Mouse (Mus musculus) lung, postnatal 25 days (tissue): ENCODE results near the gene Map3k6.

Source experiments
- DNase-seq: peaks from one replicate; pipeline ENCODE4 v3.0.0; 2022; ENCODE audit warnings: low spot score

Map3k6 gene

DNA sequence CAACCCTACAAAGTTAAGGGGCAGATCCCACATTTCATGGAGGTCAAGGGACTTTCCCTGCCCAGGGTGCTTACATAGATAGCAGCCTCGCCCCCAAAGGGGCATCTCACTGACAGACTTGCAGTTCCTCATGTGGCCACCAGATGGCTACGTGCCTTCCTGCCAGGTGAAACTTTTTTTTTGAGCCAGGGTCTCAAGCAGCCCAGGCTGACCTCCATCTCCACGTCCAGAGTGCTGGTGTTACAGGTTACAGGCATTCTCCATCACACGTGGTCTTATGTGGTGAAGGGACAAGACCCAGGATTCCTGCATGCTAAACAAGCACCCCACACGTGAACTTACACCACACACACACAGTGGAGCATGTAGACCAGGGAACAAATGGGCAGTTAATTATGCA is 23.0 kb upstream of the Map3k6 start:
- peak; percentile 43 for DNase-seq

GRCm38 (mm10) chr4:133218745-133219144 is 21.9 kb upstream of the Map3k6 start:
- DNase-seq, result no peak

GRCm38 (mm10) chr4:133220656-133221055 is 20.0 kb upstream of the Map3k6 start:
- no peak for DNase-seq

DNA sequence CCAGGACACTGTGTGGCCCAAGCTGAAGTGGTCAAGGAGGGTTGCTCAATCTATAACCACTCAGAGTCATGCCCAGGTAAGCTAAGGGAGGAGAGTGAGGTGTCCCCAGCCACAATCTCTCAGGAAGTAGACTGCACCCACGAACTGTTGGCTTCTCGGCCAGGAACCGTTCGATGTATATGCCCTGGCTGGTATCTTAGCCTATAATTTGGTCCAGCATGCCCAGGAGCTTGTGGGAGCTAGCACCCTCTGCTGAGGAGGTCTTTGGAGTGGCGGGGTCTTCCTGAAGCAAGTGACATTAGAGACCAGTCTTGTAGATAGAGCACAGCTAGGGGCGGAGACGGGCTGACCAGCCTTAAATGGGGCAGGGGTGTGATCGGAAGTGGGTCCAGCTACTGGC is 18.9 kb upstream of the Map3k6 start:
- DNase-seq, result no peak

- DNase-seq, result no peak
These were observed 16.7 kb upstream of the Map3k6 start for GRCm38 (mm10) chr4:133223875-133224274.

DNA sequence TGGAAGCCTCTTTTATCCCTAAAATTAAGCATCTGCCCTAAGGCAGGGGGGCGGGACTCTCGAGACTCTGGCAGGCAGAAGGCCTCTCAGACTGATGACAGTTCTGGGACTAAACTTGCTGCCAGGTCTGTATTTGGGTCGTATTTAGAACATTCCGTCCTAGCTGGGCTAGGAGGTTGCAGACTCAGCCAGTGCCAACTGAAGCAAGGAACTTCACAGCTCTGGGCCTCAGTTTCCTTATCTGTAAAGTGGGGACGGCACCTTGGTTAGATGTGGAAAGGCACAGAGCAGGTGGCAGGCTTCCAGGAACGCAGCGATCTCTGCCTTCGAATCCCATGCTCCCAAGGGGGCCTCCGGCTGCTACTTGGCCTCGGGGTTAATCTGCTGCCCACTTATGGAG is 14.5 kb upstream of the Map3k6 start:
- peak; percentile 58 for DNase-seq

DNA sequence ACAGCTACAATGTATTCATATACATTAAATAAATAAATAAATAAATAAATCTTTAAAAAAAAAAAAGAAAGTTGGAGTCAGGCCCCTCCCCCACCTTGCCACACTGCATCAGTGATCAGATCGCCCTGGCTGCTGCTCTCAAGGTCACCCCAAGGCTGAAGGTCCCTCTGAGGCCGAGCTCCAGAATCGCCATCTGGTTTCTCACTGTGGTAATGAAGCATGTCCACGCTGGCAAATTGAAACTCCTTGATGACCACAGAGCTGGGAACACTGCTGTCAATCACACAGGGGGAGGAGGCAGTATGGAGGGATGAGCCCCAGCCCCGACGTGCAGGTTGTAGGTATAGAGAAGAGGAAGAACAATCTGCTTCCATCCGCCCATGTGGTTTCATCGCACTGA is 13.0 kb upstream of the Map3k6 start:
- DNase-seq, result no peak

GRCm38 (mm10) chr4:133229582-133229981 is 11.0 kb upstream of the Map3k6 start:
- no peak for DNase-seq

- DNase-seq, result peak; percentile 76
These were observed 7.2 kb upstream of the Map3k6 start for GRCm38 (mm10) chr4:133233285-133233976.

DNA sequence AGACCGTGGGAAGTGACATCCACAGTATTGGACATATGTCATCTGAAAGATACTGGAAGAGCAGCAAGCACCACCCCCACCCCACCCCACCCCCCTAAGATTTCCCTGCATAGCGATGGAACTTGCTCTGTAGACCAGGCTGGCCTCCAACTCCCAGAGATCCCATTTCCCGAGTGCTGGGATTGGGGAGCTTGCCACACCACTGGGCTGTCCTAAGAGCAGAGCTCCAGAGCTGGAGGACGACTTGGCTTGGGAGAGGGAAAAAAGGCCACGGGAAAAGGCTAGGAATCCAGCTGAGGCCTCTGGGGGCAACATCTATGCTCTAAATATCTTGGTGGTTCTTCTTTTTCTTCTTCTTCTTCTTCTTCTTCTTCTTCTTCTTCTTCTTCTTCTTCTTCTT is 5.8 kb upstream of the Map3k6 start:
- no peak for DNase-seq

- DNase-seq, result no peak
These were observed 5.2 kb upstream of the Map3k6 start for GRCm38 (mm10) chr4:133235415-133235814.

- no peak for DNase-seq
These were observed 2.7 kb upstream of the Map3k6 start for GRCm38 (mm10) chr4:133237911-133238310.

GRCm38 (mm10) chr4:133240934-133241908 is 603 bp downstream of the Map3k6 start:
- DNase-seq, result peak; percentile 88

- DNase-seq, result peak; percentile 40
These were observed 1.3 kb downstream of the Map3k6 start for GRCm38 (mm10) chr4:133241910-133242309.

DNA sequence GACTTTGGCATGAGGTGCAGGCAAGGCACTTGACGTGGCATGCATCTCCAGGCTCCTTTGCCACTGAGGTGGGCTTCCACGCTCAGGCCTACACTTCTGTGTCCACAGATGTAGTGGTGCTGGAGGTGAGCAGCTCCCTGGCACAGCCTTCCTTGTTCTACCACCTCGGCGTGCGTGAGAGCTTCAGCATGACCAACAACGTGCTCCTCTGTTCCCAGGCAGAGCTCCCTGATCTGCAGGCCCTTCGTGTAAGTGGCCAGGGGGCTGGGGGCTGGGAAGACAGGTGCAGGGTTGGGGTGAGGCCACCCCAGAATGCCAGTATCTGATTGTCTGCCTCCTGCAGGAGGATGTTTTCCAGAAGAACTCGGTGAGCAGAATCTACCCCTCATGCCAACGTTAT is 2.1 kb downstream of the Map3k6 start:
- DNase-seq, result no peak

GRCm38 (mm10) chr4:133243538-133243937 is 2.9 kb downstream of the Map3k6 start:
- DNase-seq, result peak; percentile 35

GRCm38 (mm10) chr4:133244289-133244688 is 3.7 kb downstream of the Map3k6 start:
- no peak for DNase-seq

GRCm38 (mm10) chr4:133247072-133247471 is 6.5 kb downstream of the Map3k6 start:
- peak; percentile 66 for DNase-seq

- no peak for DNase-seq
These were observed 7.3 kb downstream of the Map3k6 start for GRCm38 (mm10) chr4:133247806-133248449.

DNA sequence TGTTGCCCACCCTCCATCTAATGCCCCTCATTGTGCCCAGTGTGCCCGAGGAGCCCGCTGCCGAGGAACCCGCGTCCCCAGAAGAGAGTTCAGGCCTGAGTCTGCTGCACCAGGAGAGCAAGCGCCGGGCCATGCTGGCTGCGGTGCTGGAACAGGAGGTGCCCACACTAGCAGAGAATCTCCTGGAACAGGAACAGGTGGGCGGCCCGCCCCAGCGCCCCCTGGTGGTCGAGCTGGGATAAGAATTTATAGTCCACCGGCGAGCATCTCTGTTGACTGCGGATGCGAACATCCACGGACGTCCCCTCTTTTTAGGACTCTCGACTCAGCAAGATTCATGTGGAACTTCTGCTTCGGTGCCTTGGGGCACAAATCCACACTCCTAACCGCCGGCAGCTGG is 10.0 kb downstream of the Map3k6 start:
- peak; percentile 84 for DNase-seq

- DNase-seq, result no peak
These were observed 10.6 kb downstream of the Map3k6 start for GRCm38 (mm10) chr4:133251214-133251613.

GRCm38 (mm10) chr4:133252089-133252488 is 11.5 kb downstream of the Map3k6 start:
- DNase-seq, result no peak

- DNase-seq, result no peak
These were observed 12.8 kb downstream of the Map3k6 start for GRCm38 (mm10) chr4:133253412-133253811.
